Mouse (Mus musculus): Measurements from ENCODE around the gene Plaur.

- no peak for TF ChIP-seq POLR2A (IDR thresholded peaks at IDR 0.05; ENCODE audit: borderline replicate concordance, extremely low read depth, low read depth, low read length)
- no peak for TF ChIP-seq CTCF (IDR thresholded peaks at IDR 0.05; ENCODE audit: insufficient read depth, low read length)
These were observed 13.3 kb upstream of the Plaur start for GRCm38 (mm10) chr7:24448782-24449517.

Measured in lung, adult 2 months (tissue).